Mouse (Mus musculus) skeletal muscle tissue, adult 2 months (tissue): ENCODE data around the gene Baz1b.

ENCODE experiments used
- DNase-seq: peaks from one replicate; pipeline ENCODE4 v3.0.0-alpha.2; 2012; ENCODE audit warnings: low read depth, low spot score

Gene Baz1b

DNA sequence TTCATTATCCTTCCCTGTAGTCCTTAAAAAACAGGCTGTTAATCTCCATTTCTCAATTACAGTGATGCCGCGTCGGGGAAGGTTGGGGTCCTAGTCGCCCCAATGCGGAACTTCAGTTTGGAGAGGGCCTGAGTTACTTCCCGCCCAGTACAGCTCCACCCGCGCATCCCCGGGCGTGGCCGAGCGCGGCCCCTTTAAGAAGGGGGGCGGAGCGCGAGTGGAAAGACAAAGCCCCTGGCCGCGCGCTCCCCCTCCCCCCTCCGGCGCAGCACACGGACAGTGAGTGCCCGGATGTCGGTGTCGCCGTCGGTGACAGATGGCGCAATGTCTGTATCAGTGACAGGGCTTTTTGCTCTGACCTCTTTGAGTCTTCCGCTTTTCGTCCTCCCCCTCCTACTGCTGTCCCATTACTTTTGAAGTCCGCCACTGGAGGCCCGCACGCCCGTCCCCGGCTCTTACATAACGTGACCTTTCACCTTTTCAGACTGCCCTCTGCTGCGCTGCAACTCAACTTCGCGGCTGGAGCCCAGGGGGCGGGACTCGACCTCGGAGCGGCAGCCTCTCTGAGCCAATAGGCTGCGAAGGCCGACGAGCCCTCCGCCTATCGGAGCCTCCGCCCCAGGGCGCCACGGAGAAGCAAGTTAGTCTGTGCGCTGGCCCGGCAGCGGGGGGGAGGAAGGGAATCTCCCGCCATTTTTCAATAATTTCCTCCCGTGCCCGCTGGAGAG, at the start of gene Baz1b:
Baz1b (plus strand) TSS at position 644 of the 728 bp plus-strand sequence.
- DNase-seq, result peak; percentile 99

DNA sequence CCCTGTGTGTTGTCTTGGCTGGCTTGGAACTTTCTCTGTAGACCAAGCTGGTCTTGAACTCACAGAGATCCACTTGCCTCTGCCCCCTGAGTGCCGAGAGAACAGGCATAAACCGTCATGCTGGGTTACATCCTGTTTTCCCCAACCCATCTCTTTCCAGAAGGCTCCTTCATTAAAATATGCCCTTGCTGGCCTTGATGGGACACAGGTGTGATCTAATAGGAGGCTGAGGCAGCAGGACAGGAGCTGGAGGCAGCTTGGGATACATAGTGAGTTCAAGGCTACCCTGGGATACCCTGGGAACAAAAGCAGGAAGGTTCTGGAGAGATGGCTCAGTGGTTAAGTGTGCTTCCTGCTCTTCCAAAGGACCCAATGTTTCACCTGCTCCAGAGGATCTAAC, 47.2 kb upstream of the Baz1b start:
- no peak for DNase-seq

DNA sequence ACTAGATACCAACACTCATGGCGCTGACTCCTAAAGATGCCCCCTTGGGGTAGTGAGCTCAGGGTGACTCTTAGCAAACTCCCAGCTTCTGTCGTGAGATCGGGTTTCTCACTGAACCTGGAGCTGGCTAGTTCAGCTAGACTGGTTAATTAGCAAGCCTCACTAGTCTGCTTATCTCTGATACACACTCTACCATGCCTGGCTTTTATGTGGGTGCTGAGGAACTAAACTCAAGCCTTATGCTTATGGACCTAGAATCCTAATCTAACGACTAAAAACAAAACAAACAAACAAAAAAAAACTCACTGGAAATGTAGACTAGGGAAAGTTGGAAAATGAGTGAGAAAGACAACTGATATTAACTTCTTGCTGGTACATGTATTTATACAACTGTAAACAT, 42.6 kb upstream of the Baz1b start:
- no peak for DNase-seq

DNA sequence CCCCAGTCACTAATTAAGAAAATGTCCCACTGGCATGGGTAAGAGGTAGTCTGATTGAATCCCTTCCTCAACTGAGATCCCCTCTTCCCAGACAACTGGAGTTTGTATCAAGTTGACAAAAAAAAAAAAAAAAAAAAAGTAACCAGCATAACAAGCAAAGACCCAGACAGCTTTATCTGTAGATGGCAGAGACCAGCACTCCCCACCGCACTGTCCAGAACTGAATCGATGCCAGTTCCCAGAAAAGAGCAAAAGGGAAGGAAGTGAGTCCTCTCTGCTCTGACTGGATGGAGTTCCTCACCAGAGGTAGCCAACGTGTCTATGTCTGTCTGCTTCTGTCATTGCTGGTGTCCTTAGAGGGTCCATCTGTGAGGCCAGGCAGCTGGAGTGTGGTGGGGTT, 41.5 kb upstream of the Baz1b start:
- no peak for DNase-seq

DNA sequence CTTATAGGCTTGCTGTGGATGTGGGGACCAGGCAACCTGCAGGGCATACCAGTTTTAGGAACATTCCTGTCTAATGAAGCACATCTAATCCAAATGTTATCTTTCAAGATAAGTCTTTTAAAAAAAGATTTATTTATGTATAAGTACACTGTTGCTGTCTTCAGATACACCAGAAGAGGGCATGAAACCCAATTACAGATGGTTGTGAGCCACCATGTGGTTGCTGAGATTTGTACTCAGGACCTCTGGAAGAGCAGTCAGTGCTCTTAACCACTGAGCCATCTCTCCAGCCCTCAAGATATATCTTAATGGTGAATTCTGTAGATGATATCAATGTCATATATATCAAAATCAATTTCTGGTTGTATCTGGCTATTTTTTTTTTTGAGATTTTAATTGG, 41.1 kb upstream of the Baz1b start:
- DNase-seq, result no peak

DNA sequence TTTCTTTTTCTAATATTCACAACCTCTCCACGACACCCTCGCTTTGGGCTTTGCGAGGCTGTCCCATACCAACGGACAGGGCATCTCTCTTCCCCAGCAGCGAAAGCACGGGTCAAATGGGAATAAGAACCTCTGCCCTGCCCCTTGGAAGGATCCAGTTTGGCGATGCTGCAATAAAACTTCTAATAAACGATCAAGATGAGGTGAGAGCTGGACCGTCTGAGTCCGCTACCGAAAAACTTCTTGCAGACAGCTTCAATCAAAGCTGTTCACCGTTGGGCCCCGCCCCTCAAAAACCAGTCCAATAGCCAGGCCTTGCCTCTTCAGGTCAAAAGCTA, 38.4 kb upstream of the Baz1b start:
- no peak for DNase-seq

DNA sequence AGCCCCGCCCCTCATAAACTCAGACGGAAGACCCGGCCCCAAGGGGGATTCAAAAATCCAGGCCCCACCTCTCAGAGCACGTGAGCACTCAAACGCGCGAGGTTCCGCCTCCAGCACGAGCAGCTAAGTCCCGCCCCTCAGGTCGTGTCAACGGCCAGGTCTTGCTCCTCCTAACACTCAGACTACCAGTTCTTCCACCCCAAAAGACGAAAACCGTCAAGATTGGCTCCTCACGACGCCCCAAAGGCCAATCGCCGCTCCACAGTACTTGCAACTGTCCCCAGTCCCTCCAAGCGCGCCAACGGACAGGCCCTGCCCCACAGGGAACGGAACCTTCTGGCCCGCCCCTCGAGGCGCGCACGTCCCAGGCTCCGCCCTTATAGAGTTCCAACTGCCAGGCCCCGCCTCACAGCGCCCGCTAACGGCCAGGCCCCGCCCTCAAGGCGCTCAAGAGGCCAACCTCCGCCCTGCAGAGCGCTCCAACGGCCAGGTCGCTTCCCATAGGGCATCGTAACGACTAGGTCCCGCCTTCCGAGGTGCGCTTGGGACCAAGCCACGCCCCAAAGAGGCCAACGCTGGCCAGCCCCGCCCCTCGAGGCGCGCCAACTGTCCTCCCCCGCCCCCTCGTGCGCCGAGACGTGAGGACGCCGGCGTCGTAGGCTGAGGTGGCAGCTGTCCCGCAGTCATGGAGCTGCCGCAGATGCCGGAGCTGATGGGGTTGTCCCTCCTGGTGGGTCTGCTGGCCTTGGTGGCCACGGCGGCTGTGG, 37.8 kb upstream of the Baz1b start, which contains the start of gene Tbl2:
Tbl2 (plus strand) TSS at position 605 of the 767 bp plus-strand sequence.
- DNase-seq, result peak; percentile 99

DNA sequence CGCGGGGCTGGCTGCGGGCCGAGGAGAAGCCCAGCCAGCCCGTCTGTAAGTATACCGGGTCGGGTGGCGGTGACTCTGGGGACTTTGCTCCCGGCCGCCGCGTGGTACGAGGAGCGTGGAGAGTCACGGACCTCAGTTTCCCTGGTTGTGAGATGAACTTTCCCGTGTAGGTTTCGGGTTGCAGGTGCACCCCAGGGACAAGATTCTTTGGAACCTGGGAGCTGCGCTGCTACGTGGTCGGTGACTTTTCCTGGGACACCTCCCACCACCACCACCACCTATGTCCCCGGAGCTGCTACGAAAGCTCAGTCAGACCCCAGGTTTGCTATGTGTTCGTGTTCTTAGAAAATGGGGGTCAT, 37.3 kb upstream of the Baz1b start:
- DNase-seq, result no peak

DNA sequence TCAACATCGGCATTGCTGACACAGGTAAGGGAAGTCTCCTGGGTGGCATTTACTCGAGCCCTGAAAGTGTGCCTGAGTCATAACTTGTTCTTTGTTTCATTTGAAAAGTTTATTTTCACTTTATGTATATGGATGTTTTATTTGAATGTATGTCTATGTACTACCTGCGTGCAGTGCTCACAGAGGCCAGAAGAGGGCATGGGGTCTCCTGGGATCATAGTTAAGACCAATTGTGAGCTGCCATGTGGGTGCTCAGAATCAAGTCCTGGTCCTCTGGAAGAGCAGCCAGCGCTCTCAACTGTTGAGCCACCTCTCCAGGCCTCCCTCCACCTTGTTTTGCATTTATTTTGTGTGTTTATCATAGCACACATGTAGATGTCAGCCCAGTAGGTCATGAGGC, 30.6 kb upstream of the Baz1b start:
- no peak for DNase-seq

DNA sequence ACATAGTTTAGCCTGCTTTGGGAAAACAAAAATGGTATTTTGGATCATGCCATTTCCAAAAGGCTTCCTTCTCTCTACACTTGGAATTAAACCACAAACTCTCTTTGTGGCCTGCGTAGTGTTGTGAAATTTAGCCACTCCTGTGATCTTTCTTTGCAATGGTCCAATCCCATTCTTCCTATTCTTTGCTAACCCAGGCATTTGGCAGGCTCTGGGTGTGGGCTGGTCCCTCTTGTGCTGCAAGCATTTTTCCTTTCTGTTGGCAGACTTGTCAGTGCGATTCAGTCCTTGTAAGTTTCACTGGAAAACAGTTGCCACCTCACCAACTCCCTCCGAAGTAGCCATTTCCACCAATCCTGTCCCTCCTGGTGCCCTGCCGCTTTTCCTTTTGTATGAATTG, 25.8 kb upstream of the Baz1b start:
- DNase-seq, result peak; percentile 68

DNA sequence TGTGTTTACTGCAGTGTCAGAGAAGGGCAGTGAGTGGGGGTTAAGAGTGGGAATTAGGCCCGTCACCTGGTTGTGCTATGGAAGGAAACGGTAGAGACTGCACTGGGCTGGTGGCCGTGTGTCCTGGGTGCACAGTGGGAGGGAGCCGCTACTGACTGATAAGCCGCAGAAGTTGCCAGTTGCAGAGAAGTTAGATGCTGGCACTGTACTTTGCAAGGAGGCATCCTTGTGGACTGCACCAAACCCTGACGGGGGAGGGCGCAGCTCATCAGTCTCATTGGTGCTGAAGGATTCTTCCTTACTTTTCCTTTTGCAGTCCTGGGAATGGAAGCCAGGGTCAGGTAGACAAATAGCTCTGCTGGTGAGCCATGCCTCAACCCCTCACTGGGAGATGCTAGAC, 25.4 kb upstream of the Baz1b start:
- DNase-seq, result no peak

DNA sequence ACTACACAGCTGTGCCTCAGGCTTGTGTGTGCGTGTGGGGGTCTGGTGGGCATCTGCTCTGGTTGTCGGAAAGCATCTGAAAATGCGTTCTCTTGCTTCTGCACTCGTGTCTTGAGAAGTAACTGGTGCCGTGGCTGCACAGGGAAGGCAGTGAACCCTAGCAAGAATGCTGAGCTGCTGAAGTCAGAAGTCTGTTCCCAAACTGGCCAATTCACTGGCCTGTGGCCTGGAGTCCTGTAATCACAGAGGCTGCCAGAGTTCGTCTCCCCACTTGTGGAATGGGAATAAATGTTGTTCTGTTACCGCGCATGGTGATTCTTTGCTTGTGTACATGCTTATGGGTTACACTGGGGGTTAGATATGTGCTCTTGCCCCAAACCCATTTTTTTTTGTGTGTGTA, 24.7 kb upstream of the Baz1b start:
- no peak for DNase-seq

DNA sequence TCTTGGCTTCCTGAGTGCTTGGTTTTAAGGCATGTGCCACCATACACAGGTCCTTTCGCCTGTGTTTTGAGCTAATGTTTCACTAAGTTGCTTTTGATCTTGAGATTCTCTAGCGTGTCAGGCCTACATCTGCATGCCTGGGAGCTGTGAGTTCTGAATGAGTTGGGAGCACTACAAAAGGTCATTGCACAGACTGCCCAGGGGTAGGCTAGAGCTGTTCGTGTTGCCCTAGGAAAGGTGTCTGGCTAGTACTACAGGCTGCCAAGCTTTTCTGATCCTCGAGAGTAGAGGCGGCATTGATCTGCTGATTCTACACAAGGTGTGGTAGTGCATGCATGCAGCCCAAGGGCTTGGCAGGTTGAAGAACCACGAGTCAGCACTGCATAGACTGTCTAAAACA, 24.2 kb upstream of the Baz1b start:
- DNase-seq, result no peak

DNA sequence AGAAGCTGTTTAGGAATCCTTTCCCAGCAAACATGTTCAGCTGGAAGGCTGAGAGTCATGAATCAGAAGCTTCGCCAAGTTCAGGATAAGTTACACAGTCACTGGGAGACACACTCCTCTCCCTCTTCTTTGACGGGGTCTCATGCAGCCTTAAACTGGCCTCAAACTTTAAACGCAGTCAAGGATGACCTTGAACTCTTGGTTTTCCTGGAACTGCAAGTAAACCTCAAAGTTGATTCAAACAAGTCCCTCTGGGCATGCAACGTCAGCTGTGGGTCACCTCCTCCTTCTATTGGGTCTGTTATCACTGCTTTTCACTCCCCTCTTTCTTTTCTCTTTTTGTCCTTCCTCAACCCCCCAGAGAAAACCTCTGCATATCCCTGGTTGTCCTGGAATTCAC, 20.2 kb upstream of the Baz1b start:
- DNase-seq, result no peak

DNA sequence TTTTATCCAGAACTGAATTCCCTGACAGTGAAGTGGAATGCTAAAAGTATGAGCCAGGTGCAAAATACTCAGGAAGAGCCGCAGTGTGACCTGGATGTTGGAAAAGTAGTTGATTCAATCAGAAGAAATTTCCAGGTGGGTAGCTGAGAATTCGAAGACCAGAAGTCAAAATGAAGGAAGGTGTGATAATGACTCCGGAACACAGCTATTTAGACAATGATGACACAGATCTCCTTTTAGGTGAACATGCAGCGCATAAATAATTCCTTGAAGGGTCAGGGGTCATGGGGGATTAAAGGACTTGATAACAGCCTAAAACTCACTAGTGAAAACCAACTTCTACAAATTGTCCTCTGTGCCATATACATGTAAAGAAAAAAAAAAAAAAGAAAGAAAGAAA, 19.6 kb upstream of the Baz1b start:
- no peak for DNase-seq

DNA sequence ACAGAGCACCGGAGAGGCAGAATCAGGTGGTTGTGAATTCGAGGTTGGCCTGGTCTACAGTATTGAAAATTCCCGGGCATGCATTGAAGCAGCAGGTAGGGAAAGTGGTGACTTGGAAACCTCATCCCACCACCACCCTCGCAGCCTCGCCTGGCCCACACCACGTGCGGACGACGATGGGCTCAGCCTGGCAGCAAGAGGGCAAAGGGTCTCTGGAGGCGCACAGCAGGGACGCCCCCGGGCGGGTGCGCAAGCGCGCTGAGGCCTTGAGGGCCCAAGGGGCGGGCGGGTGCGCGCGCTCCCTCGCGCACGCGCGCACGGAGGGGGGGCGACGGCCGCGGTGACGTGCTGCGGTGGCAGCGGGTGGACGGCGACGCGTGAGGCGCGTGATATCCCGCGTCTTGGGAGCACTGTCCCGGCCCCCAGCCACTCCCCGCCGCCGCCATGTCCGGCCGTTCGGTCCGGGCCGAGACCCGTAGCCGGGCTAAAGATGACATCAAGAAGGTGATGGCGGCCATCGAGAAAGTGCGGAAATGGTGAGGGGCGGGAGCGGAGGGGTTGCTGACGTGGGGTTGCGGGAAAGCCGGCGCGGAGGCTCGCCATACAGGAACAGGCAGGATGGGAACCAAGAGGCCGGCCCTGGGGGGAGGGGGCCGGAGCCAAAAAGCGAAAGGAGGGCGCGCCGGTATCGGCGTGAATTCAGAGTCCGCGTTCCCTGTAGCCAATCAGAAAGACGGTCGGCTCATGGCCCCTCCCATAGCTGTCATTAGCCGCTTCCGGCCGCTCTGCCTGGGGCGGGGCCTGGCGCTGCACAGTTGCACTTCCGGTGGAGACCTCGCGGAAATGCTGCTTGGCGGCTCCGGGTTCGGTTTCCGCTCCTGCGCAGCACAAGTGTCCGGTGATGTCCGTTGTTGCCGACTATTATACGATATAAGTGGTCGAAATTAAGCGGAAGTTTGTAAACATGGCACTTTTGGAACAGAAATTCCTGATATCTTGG, 18.7 kb upstream of the Baz1b start, which contains the start of gene Bcl7b:
Bcl7b (plus strand) TSS at position 221 of the 1,000 bp plus-strand sequence.
- DNase-seq, result peak; percentile 97

DNA sequence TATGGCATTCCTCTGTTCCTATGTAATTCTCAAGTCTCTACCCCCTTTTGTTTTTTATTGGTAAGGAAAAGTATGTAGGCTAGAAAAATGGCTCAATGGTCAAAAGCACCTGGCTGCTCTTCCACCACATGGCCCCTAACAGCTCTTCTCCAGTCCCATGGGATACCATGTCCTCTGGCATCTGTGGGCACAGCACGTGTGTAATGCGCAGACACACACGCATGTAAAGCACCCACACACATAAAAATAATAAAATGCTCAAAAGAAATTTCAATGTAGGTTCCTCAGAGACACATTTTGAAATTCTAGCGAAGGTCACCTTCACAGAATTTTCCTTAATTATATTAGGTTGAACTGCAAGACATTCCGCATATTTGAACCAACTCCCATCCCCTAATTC, 17.6 kb upstream of the Baz1b start:
- DNase-seq, result no peak

DNA sequence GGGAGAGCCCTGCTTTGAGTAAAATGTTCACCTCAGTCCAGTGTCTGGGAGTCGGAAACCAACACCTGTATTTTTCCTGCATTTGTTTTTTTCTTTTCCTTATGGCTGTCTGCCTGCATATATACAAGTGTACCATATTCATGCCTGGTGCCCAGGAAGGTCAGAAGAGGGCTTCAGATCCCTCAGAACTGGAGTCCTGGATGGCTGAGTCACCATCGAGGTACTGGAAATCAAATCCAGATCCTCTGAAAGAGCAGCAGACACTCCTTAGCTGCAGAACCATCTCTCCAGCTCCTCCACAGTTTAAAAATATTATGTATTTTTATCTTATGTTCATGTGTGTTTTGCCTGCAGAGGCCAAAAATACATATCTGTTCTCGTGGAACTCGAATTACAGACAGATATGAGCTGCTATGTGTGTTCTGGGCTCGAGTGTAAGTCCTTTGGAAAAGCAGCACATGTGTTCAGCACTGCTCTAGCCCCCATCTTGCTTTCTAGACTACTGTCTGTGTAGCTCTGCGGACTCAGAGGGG, 15.3 kb upstream of the Baz1b start:
- no peak for DNase-seq

DNA sequence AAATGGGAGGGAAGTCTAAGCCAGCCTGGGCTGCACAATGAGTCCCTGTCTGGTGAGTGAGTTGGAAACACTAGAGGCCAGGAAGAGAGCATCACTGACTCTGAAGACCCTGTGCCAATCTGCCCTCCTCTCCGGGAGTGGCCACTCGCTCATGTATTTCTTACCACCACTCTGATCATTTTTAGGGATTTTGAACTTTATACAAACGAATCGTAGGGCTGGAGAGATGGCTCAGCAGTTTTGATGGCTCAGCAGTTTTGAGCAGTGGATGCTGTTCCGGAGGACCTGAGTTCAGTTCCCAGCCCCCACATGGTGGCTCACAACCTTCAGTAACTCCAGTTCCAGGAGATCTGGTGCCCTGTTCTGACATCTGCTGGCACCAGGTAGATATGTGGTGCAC, 14.1 kb upstream of the Baz1b start:
- no peak for DNase-seq

DNA sequence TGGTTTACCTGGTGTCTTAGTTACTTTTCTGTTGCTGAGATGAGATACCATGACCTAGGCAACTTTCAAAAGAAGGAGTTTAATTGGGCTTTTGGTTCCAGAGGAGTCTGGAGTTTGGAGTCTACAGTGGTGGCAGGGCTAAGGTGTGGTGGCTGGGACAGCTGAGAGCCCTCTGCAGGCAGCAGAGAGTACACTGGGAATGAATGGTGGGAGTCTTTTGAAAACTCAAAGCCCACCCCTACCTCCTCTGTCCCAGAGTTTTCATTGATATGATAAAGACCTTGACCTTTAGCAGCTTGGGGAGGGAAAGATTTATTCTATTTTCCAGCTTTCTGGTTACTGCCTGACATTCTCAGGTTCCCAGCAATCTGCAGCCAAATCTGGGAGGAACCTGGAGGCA, 12.0 kb upstream of the Baz1b start:
- DNase-seq, result no peak

DNA sequence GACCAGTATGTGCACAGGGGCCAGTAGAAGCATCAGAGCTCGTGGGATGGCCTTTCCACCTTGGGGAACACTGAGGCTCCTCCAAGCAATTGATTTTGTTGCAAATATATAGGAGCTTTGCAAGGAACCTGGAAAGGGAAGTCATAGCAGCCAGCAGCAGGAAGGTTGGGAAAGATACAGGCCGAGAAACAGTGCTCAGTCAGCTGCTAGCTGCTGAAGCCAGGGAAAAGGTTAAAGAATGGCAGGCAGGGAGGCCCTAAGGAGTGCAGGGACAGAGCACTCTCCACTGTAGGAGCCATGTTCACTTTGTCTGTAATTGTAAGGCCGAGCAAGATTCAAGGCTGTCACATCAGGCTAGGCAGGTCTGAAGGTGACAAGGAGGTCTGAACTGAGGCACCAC, 8.5 kb upstream of the Baz1b start:
- no peak for DNase-seq

DNA sequence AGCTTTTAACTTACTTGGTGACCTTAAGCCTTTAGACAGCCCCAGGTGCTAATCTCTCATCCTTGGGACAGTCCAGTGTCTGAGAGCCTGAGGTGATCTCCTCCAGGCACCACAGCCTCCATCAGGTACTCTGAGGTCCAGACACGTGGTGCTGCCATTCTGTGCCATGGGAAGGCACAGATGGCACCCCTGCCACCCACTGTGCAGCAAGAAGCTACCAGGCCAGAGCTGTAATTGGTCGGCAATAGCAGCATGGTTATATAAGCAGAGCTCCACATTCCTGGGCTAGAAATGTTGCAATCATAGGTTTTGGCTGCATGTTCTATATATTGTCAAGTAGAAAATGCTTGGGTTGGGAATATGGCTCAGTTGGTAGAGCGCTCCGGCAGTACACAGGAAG, 8.1 kb upstream of the Baz1b start:
- no peak for DNase-seq
